Mouse (Mus musculus) adrenal gland, adult 18-20 months (tissue): ENCODE measurements around the gene Hes3. TPM values are rescaled to one million over a fixed set of nuclear protein-coding genes. Genes with fewer than 3 reads are reported as not detected.

Experiments used
- DNase-seq, 2 experiments: peaks; one replicate each; pipeline ENCODE4 v3.0.0; 2021 to 2022; ENCODE audit warnings: low spot score in 2 of 2
- total RNA-seq, 2 experiments: library from RNA; stranded (reverse); gene quantifications; 1 replicate in 1 of 2; 2 replicates in 1 of 2; pipeline ENCODE4 v1.2.3; 2021

Gene Hes3
- total RNA-seq, 2 experiments from 2014 or later, result not detected

- DNase-seq, result no peak
These were observed 29.3 kb downstream of the Hes3 start for GRCm38 (mm10) chr4:152262187-152262586.

DNA sequence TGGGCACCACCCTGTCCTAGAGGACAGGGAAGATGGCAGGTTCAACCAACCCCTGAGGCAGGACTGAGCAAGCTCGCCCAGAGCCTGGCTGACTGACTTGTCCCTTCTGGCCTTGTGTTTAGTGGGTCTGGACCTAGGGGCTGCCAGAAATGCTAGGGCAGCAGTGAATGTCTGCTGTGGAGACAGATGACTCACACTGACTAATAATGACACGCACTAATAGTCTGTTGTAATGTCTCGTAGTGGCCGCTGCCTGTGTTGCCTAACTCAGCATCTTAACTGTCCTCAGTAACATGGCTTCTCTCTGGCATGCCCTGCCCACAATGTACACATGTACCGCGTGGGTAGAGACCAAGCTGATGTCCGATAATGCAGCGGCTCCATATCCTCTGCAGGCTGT is 31.0 kb downstream of the Hes3 start:
- DNase-seq, result no peak

DNA sequence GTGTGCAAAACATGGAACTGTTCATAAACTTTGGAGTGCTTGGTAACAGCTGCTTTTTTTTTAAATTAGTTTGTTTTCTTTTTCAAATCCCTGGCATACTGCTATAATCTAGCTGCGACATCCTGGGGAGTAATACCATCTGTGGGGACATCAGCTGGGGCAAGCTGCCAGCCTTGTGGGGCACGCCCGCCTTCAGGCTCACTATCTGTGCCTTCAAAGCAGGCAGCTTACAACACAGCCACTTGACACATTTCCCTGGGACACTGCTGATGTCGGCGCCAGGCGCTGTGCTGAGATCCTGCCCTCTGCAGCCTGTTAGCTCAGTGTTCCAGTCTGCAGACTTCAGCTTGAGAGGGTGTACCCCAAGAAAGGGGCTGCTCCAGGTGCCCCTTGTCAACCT is 34.4 kb downstream of the Hes3 start:
- no peak for DNase-seq

DNA sequence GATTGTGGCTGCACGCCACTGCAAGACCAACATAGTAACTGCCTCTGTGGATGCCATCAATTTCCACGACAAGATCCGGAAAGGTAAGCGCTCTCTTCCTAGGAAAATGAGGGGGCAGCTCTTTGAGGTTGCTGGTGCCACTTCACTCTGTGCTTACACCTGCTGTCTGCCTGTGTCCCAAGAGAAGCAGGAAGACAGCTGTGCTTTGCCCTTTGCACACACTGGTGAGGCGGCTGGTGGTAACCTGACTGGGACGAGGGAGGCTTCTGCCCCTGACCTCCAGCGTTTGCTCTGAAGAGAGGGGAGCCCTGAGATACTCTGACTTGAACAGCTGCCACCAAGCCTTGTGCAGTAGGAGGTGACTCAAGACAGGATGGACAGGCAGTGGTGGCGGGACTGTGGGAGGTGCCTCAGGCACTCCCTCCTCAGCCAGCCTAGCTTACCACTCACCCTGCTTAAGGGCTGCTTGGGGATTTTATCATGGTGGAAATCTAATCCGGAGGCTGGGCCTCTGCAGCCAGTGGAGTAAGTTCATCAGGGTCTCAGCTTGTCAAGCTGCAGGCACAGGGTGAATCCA is 38.2 kb downstream of the Hes3 start:
- DNase-seq, result no peak

DNA sequence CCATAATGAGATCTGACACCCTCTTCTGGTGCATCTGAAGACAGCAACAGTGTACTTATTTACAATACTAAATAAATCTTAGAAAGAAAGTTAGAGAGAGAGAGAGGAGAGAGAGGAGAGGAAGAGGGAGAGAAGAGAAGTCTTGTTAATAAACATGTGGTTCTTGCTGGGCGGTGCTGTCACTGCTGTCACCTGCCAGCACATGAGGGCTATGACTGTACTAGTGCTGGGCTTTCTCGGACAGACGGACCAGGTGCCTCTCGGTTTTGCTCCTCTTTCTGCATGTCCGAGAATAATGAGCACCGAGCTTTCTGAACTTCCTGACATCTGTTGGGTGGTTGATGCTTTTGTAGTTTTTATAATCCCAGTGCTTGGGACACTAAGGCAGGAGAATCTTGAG is 40.8 kb downstream of the Hes3 start:
- DNase-seq, result no peak

DNA sequence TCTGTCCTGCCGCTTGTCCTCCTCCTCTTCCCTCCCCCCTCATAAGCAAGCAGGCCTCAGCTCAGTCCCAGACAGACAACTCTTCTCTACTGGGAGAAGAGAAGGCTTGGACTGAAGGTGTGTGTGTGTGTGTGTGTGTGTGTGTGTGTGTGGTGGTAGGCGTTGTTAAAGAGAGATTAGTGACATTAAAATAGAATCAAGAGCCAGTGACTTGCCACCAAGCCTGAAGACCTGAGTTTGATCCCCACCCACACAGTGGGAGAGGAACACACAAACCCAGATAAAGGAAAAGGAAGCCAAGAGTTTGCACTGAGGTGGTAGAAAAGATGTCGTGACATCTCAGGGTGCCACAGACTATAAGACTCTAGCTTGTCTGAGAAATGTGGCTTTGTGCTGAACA is 44.3 kb downstream of the Hes3 start:
- no peak for DNase-seq

DNA sequence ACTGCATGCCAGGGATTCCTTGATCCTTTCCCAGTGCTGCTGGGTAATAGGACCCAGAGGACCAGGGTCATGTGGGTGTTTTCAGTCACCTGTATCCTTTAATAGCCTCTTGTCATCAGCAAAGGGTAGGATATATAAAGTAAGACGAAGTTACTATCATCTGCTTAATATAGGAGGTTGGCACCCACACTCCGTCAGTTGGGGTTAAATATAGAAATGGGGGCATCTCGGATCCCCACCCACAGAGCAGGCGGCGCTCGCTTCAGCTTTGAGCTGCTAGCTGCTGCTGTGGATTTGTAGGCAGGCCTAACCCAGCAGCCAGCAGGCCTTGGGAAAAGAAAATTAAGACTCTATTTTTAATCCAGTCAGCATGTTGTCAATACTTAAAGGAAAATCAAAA is 45.5 kb downstream of the Hes3 start:
- no peak for DNase-seq

DNA sequence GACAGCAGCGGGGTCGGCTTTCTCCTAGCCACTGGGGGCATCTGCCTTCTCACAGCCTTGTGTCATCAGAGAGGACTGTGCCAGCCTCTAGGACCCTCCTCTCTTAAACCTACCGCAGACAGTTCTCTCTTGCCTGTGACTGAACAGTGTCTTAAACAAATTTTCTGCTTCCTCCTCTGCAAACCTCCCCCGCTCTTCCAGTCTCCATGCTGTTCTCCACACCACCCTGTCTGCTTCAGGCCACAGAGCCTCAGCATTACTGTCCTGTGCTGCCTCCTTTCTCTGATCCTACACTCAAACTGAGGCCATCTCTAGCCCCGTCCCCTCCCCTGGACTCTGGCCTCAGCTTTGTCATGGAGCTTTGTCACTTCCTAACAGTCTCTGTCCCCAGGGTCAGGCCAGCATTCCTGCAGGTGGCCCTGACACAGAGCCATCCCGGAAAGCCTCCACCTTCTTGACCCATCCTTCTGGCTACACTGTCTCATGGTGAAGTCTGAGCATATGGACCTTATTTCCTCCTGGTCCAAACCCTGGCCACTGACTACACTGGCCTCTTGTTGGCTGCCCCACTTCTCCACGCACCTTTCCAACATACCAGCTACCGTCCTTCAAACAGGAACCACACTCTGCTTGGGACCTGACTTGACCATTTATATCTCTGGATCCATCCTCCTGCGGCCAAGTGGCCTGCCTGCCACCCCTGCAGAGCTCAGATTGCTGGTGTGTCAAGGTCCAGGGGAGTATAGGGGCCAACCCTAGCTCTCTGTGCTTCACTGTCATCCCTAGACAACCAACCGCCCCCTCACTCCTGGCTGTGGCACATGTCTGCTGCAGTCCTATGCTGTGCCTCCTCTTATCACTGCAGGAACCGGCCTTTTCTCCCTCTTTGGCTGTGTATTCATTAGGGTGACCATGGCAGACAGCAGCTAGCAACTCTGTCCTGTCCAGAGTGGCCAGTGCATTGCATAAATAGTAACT is 46.6 kb downstream of the Hes3 start:
- DNase-seq, result no peak

- no peak for DNase-seq
These were observed 47.5 kb downstream of the Hes3 start for GRCm38 (mm10) chr4:152243969-152244368.

DNA sequence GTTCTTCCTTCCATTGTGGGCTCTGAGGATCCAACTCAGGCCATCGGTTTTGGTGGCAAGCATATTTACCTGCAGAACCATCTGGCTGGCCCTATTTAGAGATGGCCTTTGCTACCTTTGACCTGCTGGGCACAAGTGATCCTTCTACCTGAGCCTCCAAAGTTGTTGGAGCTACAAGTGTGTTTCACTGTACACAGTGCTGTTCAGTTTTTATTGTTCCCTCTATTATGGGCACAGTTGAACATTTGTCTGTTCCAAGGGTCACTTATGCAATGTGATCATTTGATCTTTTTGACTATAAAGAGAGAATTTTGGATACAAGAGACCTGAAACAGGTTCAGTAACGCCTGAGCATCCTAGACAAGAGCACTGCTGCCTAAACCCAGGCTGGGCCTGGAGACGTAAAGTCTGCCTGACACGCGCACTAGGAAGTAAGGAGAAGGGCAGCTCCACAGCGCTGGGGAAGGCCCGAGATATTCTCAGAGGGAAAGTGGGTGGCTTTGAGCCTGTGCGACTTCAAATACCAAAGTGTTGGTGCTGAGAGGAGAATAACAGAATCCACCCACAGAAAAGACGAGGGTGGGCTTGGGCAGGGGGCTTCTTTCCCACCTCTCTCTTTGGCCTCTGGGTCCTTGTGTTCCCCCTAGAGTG is 48.1 kb downstream of the Hes3 start:
- DNase-seq, result no peak

DNA sequence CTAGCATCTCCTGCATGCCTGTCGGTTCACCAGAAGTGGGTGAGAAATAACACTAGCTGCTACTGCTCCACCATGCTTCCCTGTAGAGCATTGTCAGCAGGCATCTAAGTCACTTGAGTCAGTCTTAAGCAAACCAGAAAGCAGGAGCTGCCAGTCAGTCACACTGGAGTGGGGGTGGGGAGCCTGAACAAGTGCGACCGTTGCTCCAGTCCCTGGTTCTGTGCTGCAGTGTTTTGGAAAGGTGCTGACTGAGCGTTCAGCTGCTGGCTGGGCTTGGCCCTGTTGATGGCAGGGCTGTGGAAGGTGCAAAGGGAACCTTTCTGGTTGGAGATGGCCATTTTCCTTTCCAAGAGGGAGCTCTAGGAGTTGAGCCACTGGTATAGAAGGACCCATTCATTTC is 51.5 kb downstream of the Hes3 start:
- DNase-seq, result no peak

Other genes starting within 250 kb of the Hes3 start
- 10 to 100 TPM in 1 of 2 experiments, 1 to 10 TPM in 1; 7.3 to 12.0 TPM for gene Plekhg5, start 219.2 kb downstream of the Hes3 start, total RNA-seq
- gene Tnfrsf25, start 175.7 kb downstream of the Hes3 start, total RNA-seq, result 1 to 10 TPM; 1.3 to 2.8 TPM
- gene Espn, start 139.3 kb downstream of the Hes3 start, total RNA-seq, result 1 to 10 TPM; 1.9 to 3.3 TPM
- gene Hes2, start 132.8 kb downstream of the Hes3 start, total RNA-seq, result not detected
- gene Acot7, start 113.5 kb downstream of the Hes3 start, total RNA-seq, result 10 to 100 TPM; 45.7 to 54.0 TPM
- gene Gpr153, start 17.4 kb downstream of the Hes3 start, total RNA-seq, result 1 to 10 TPM; 5.3 to 7.4 TPM
- 10 to 100 TPM; 52.1 to 55.6 TPM for gene Icmt, start 5.6 kb upstream of the Hes3 start, total RNA-seq
- gene Rnf207, start 27.3 kb upstream of the Hes3 start, total RNA-seq, result 1 to 10 TPM in 1 of 2 experiments, under 1 TPM in 1; 0.43 to 1.3 TPM
- gene Rpl22, start 34.1 kb upstream of the Hes3 start, total RNA-seq, result 100 to 1,000 TPM; 443 to 509 TPM
- gene Chd5, start 47.0 kb upstream of the Hes3 start, total RNA-seq, result 1 to 10 TPM; 6.9 to 9.7 TPM
- 1 to 10 TPM; 2.9 to 4.1 TPM for gene Nphp4, start 185.0 kb upstream of the Hes3 start, total RNA-seq
- gene Kcnab2, start 186.2 kb upstream of the Hes3 start, total RNA-seq, result 1 to 10 TPM; 4.6 to 5.5 TPM